Mouse (Mus musculus) forebrain, embryonic 12.5 days (tissue): ENCODE measurements around the gene Adamts15. TPM values are rescaled to one million over a fixed set of nuclear protein-coding genes. Genes with fewer than 3 reads are reported as not detected.

ENCODE experiments used
- ATAC-seq: fragments of 200-750 bp; cut with Nextera tagmentation; 2 replicates; pipeline ENCODE4 v1.8.0; 2017; ENCODE audit warnings: moderate TSS enrichment; ENCODE audit not compliant: low FRiP score
- H3K27ac ChIP-seq: fragments of 300-500 bp; sonication (generic); 2 replicates; pipeline ENCODE4 v1.5.1; 2016; ENCODE audit warnings: mild to moderate bottlenecking
- H3K27me3 ChIP-seq: fragments of 300-500 bp; sonication (generic); 2 replicates; pipeline ENCODE4 v1.6.1; 2016; ENCODE audit warnings: mild to moderate bottlenecking
- H3K36me3 ChIP-seq: fragments of 300-500 bp; sonication (generic); replicated peaks from 2 replicates; pipeline ENCODE4 v1.6.1; 2016; ENCODE audit warnings: mild to moderate bottlenecking
- H3K4me1 ChIP-seq: fragments of 300-500 bp; sonication (generic); 2 replicates; pipeline ENCODE4 v1.6.1; 2016
- H3K4me2 ChIP-seq: fragments of 300-500 bp; sonication (generic); 2 replicates; pipeline ENCODE4 v1.6.1; 2016; ENCODE audit warnings: mild to moderate bottlenecking, moderate library complexity
- H3K4me3 ChIP-seq: fragments of 300-500 bp; sonication (generic); replicated peaks from 2 replicates; pipeline ENCODE4 v1.5.1; 2016; ENCODE audit warnings: mild to moderate bottlenecking
- H3K9ac ChIP-seq: fragments of 300-500 bp; sonication (generic); 2 replicates; pipeline ENCODE4 v1.6.1; 2016; ENCODE audit warnings: mild to moderate bottlenecking
- H3K9me3 ChIP-seq: fragments of 300-500 bp; sonication (generic); 2 replicates; pipeline ENCODE4 v1.6.1; 2016
- WGBS: fragments of 180-500 bp; shearing (Covaris S2); methylation state at CpG from one replicate; pipeline ENCODE4 v1.1.7; 2016; 5-methylcytosine and 5-hydroxymethylcytosine counted together
- polyA plus RNA-seq: library from polyadenylated mRNA; unstranded; fragments of >200 nt; fragmentation: Nextera tagmentation; extraction: Ambion mirVana; gene quantifications from 2 replicates; pipeline ENCODE4 v1.2.1, GENCODE M21; 2016

Adamts15 gene
- polyA plus RNA-seq, 1 experiment from 2014 or later, result 7.1 TPM

DNA sequence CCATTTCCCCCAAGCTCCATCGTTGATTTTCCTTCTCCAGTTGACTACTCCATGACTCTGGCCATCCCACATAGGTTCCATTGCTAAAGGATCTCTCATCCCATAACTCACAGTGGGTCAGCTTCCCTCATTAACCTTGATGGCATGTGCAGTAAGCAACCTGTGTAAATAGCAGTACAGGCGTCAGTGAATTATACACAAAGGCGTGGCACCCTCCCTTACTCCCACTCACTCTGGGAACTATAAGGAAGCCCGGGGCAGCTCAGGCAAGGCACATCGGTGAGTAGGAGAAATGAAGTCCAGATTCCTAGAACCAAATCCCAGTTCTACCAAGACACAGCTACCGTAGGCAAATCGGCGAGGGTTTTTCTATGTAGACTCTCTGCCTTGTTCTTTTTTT, 72.8 kb downstream of the Adamts15 start:
- no peak overlapping the region for H3K27ac ChIP-seq
- no peak overlapping the region for H3K9ac ChIP-seq
- no peaks in the 10 kb centered on the region for H3K4me1 ChIP-seq
- no peak for ATAC-seq
- H3K9me3 ChIP-seq, result no peaks in the 10 kb centered on the region
- no peak overlapping the region for H3K4me2 ChIP-seq
- H3K27me3 ChIP-seq, result no peaks in the 10 kb centered on the region
- WGBS, result 91% methylated on average over 8 of the region's 8 CpGs
- no peak overlapping the region for H3K4me3 ChIP-seq
- no peaks in the 10 kb centered on the region for H3K36me3 ChIP-seq

Other genes starting within 250 kb of the Adamts15 start
- 0.54 and 0.60 TPM in 2 replicates for gene Adamts8, start 20.1 kb upstream of the Adamts15 start, polyA plus RNA-seq
- 6.0 and 6.1 TPM in 2 replicates for gene Zbtb44, start 108.2 kb upstream of the Adamts15 start, polyA plus RNA-seq
- gene St14, start 209.4 kb upstream of the Adamts15 start, polyA plus RNA-seq, result 2.1 and 2.5 TPM in 2 replicates